Mouse (Mus musculus): ENCODE results near the gene Cd44.

DNA sequence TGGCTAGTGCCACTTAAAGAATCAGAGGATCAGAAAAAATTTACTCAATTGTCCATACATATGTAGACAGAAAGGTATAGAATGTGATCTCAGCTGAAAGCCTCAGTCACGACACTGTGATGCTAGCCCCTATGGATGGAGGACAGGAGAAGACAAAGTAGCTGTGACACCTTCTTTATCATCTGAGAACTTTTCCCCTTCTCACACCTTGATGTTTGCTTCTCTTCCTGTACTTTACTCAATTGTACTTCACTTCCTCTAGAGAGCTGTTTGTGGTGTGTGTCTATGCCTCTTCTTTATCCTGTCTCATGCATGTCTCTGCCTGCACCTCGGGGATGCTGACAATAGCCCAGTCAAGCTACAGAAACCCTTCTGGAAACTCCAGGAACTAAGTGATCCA is 11.5 kb upstream of the Cd44 start:
- TF ChIP-seq HCFC1 (IDR thresholded peaks at IDR 0.05; ENCODE audit: borderline replicate concordance, insufficient read depth, low read length) (no peak), MAFK (IDR thresholded peaks at IDR 0.05; ENCODE audit: insufficient read depth, low read depth, low read length) (no peak)
